In genomic region chr10:20226728-20227127, GRCm38 (mm10) we compare ENCODE assay signal across 10 mouse cellular contexts.
DNase-seq lines count a peak whose midpoint lies in the region; ATAC-seq and TF ChIP-seq lines count a peak whose summit lies in the region.
"Had no signal": no experiment of that assay in that cellular context is flagged by ENCODE, and none has a peak within 500 bp of the region (broad histone marks: within the 10 kb centered on the region; RNA-seq: fewer than 3 reads in every experiment).

No protein-coding gene starts in this region.

- no peak for ATAC-seq in heart, embryonic 12.5 days (ENCODE audit: insufficient number of reproducible peaks, low FRiP score)
- no peak for ATAC-seq in midbrain, embryonic 14.5 days (ENCODE audit: low FRiP score, low TSS enrichment)
- ATAC-seq: liver, postnatal 0 days had no signal

- TF ChIP-seq POLR2A in cerebellum, adult 2 months (IDR thresholded peaks at IDR 0.05; ENCODE audit: borderline replicate concordance, insufficient read depth, low read length): no peak

- intact Hi-C loops in heart, postnatal 10 days (cut with DNase I): loop anchor here (5.0 kb wide), 1 partner anchor 69 kb away; no protein-coding TSS in a partner anchor

- no peaks in the 10 kb centered on the region for H3K36me3 ChIP-seq in heart, embryonic 12.5 days
- H3K36me3 ChIP-seq in midbrain, embryonic 14.5 days (ENCODE audit: control insufficient read depth, insufficient read depth, low read length): no peaks in the 10 kb centered on the region
- 0 out of 2 replicates have a peak, but pooled peaks cover 5% of the 10 kb centered on the region for H3K36me3 ChIP-seq in midbrain, embryonic 10.5 days
- H3K36me3 ChIP-seq: G1E had no signal

- H3K4me1 ChIP-seq in heart, embryonic 12.5 days (replicated peaks): peaks cover 17% of the 10 kb centered on the region
- no peaks in the 10 kb centered on the region for H3K4me1 ChIP-seq in midbrain, embryonic 14.5 days (ENCODE audit: control insufficient read depth, insufficient read depth, low read length)
- H3K4me1 ChIP-seq in midbrain, embryonic 10.5 days: no peaks in the 10 kb centered on the region
- H3K4me1 ChIP-seq in cerebellum, adult 2 months (ENCODE audit: control insufficient read depth, insufficient read depth, low read length): peaks cover 5% of the 10 kb centered on the region

- DNase-seq in heart, postnatal 10 days: peak; percentile 10 to 17
- peak; percentile 24 for DNase-seq in midbrain, embryonic 14.5 days
- DNase-seq in midbrain, embryonic 10.5 days (ENCODE audit: low spot score): no peak
- DNase-seq in cerebellum, adult 2 months: peak; percentile 39 to 63
- peak; percentile 54 to 73 for DNase-seq in kidney, postnatal 25 days
- no peak for DNase-seq in urinary bladder, adult 18-20 months (ENCODE audit: low spot score in 2 of 2)
- DNase-seq: liver, postnatal 0 days had no signal

- no peak overlapping the region for H3K4me3 ChIP-seq in heart, embryonic 12.5 days
- H3K4me3 ChIP-seq in midbrain, embryonic 14.5 days (replicated peaks; ENCODE audit: low read depth, low read length): no peak overlapping the region
- H3K4me3 ChIP-seq in midbrain, embryonic 10.5 days: no peak overlapping the region
- no peak overlapping the region for H3K4me3 ChIP-seq in cerebellum, adult 2 months (replicated peaks; ENCODE audit: insufficient read depth, low read depth, low read length)
- H3K4me3 ChIP-seq: erythroblast, embryonic 14.5 days had no signal

- no peak overlapping the region for H3K4me2 ChIP-seq in heart, embryonic 12.5 days
- no peak overlapping the region for H3K4me2 ChIP-seq in midbrain, embryonic 14.5 days (ENCODE audit: low read length)

- TF ChIP-seq CTCF in cerebellum, adult 2 months (IDR thresholded peaks at IDR 0.05; ENCODE audit: borderline replicate concordance, insufficient read depth, low read depth, low read length): no peak

- no peak overlapping the region for H3K9ac ChIP-seq in heart, embryonic 12.5 days
- no peak overlapping the region for H3K9ac ChIP-seq in midbrain, embryonic 14.5 days (replicated peaks; ENCODE audit: low read length)
- H3K9ac ChIP-seq: liver, postnatal 0 days had no signal

- no peaks in the 10 kb centered on the region for H3K27me3 ChIP-seq in heart, embryonic 12.5 days (replicated peaks)
- H3K27me3 ChIP-seq in midbrain, embryonic 14.5 days (ENCODE audit: control insufficient read depth, insufficient read depth, low read length): no peaks in the 10 kb centered on the region
- H3K27me3 ChIP-seq in midbrain, embryonic 10.5 days (ENCODE audit: low read depth, poor library complexity, severe bottlenecking): no peaks in the 10 kb centered on the region
- no peaks in the 10 kb centered on the region for H3K27me3 ChIP-seq in cerebellum, adult 2 months (ENCODE audit: control insufficient read depth, insufficient read depth, low read length)

- 43% methylated on average over 4 of the region's 4 CpGs for WGBS in heart, embryonic 12.5 days
- WGBS in midbrain, embryonic 14.5 days: 60% methylated on average over 4 of the region's 4 CpGs
- WGBS in midbrain, embryonic 10.5 days: 78% methylated on average over 4 of the region's 4 CpGs
- 8% methylated on average over 4 of the region's 4 CpGs for WGBS in cerebellum, adult 2 months

- H3K27ac ChIP-seq in heart, embryonic 12.5 days (ENCODE audit: poor library complexity, severe bottlenecking): no peak overlapping the region
- H3K27ac ChIP-seq in midbrain, embryonic 14.5 days (replicated peaks; ENCODE audit: low read depth, low read length): no peak overlapping the region
- no peak overlapping the region for H3K27ac ChIP-seq in midbrain, embryonic 10.5 days (replicated peaks)
- H3K27ac ChIP-seq in cerebellum, adult 2 months (ENCODE audit: insufficient read depth, low read length): no peak overlapping the region

- H3K9me3 ChIP-seq in heart, embryonic 12.5 days (replicated peaks): no peaks in the 10 kb centered on the region
- no peaks in the 10 kb centered on the region for H3K9me3 ChIP-seq in midbrain, embryonic 14.5 days (ENCODE audit: control insufficient read depth, low read length)
- no peaks in the 10 kb centered on the region for H3K9me3 ChIP-seq in midbrain, embryonic 10.5 days (replicated peaks)
- H3K9me3 ChIP-seq: G1E had no signal

Comparison
In these comparisons a context has a peak if more than half of its experiments do, and no peak if none do; other contexts are left out.
1. DNase-seq: peak in heart, postnatal 10 days (2 of 2), midbrain, embryonic 14.5 days (single experiment), cerebellum, adult 2 months (2 of 2) and kidney, postnatal 25 days (2 of 2); none in midbrain, embryonic 10.5 days (single experiment) and urinary bladder, adult 18-20 months (0 of 2).